Mouse (Mus musculus) intestine, embryonic 16.5 days (tissue): ENCODE data around the gene Cope. TPM values are rescaled to one million over a fixed set of nuclear protein-coding genes. Genes with fewer than 3 reads are reported as not detected.

Source experiments
- ATAC-seq: fragments of 200-750 bp; cut with Nextera tagmentation; 2 replicates; pipeline ENCODE4 v1.8.0; 2017; ENCODE audit warnings: moderate TSS enrichment, moderate library complexity
- H3K27ac ChIP-seq: fragments of 300-500 bp; sonication (generic); 2 replicates; pipeline ENCODE4 v1.5.1; 2014; ENCODE audit warnings: mild to moderate bottlenecking, low read length
- H3K27me3 ChIP-seq: fragments of 300-500 bp; sonication (generic); replicated peaks from 2 replicates; pipeline ENCODE4 v1.6.1; 2014; ENCODE audit warnings: low read length, control low read depth, mixed read lengths; ENCODE audit not compliant: control insufficient read depth, insufficient read depth
- H3K36me3 ChIP-seq: fragments of 300-500 bp; sonication (generic); 2 replicates; pipeline ENCODE4 v1.6.1; 2014; ENCODE audit warnings: low read length, control low read depth; ENCODE audit not compliant: control insufficient read depth, insufficient read depth
- H3K4me1 ChIP-seq: fragments of 300-500 bp; sonication (generic); 2 replicates; pipeline ENCODE4 v1.6.1; 2014; ENCODE audit warnings: low read length, control low read depth, mixed read lengths; ENCODE audit not compliant: control insufficient read depth, insufficient read depth
- H3K4me2 ChIP-seq: fragments of 300-500 bp; sonication (generic); 2 replicates; pipeline ENCODE4 v1.6.1; 2014; ENCODE audit warnings: low read depth, low read length, control low read depth
- H3K4me3 ChIP-seq: fragments of 300-500 bp; sonication (generic); 2 replicates; pipeline ENCODE4 v1.5.1; 2014; ENCODE audit warnings: mild to moderate bottlenecking, low read length
- H3K9ac ChIP-seq: fragments of 300-500 bp; sonication (generic); 2 replicates; pipeline ENCODE4 v1.6.1; 2014; ENCODE audit warnings: low read depth, low read length
- H3K9me3 ChIP-seq: fragments of 300-500 bp; sonication (generic); 2 replicates; pipeline ENCODE4 v1.6.1; 2016; ENCODE audit warnings: low read length, control low read depth; ENCODE audit not compliant: control insufficient read depth
- WGBS: fragments of 180-500 bp; shearing (Covaris S2); extraction: QIAGEN DNeasy Blood & Tissue Kit; methylation state at CpG from one replicate; pipeline ENCODE4 v1.1.7; 2014; 5-methylcytosine and 5-hydroxymethylcytosine counted together
- polyA plus RNA-seq: library from polyadenylated mRNA; unstranded; fragments of >200 nt; fragmentation: Nextera tagmentation; extraction: Ambion mirVana; gene quantifications from 2 replicates; pipeline ENCODE4 v1.2.1, GENCODE M21; 2015

The Cope gene
- polyA plus RNA-seq, 1 experiment from 2014 or later: 432 TPM

GRCm38 (mm10) chr8:70286737-70287136, 15.6 kb upstream of the Cope start:
- WGBS: 88% methylated on average over 8 of the region's 8 CpGs
- Histone ChIP-seq H3K36me3 (peaks cover 20% of the 10 kb centered on the region), H3K4me3 (no peak overlapping the region)

GRCm38 (mm10) chr8:70293988-70294405, 8.3 kb upstream of the Cope start:
- no peak for ATAC-seq
- Histone ChIP-seq H3K4me1 (no peaks in the 10 kb centered on the region), H3K36me3 (peaks cover 34% of the 10 kb centered on the region), H3K27me3 (no peaks in the 10 kb centered on the region), H3K9ac (no peak overlapping the region), H3K9me3 (no peaks in the 10 kb centered on the region), H3K4me2 (no peak overlapping the region), H3K27ac (no peak overlapping the region), H3K4me3 (no peak overlapping the region)
- 54% methylated on average over 5 of the region's 5 CpGs for WGBS

More at GRCm38 (mm10) chr8:70286737-70287136, 15.6 kb upstream of the Cope start:
- Histone ChIP-seq H3K9me3 (no peaks in the 10 kb centered on the region), H3K27me3 (no peaks in the 10 kb centered on the region), H3K9ac (no peak overlapping the region), H3K4me1 (peaks cover 4% of the 10 kb centered on the region; the same call in 1 of the 2 replicates), H3K4me2 (no peak overlapping the region), H3K27ac (no peak overlapping the region)
- ATAC-seq: no peak

- Histone ChIP-seq H3K4me2 (no peak overlapping the region), H3K27me3 (no peaks in the 10 kb centered on the region), H3K27ac (no peak overlapping the region)
Observed at GRCm38 (mm10) chr8:70300881-70301280, 1.4 kb upstream of the Cope start.

GRCm38 (mm10) chr8:70302901-70303300, 583 bp downstream of the Cope start:
- H3K27ac ChIP-seq: peak overlapping the region; percentile 67; the same call in 1 of the 2 replicates
- H3K4me3 ChIP-seq: peak overlapping the region; percentile 78
- 3% methylated on average over 16 of the region's 16 CpGs for WGBS
- peaks cover 12% of the 10 kb centered on the region for H3K4me1 ChIP-seq
- H3K27me3 ChIP-seq: no peaks in the 10 kb centered on the region
- H3K4me2 ChIP-seq: peak overlapping the region; percentile 72
- H3K9me3 ChIP-seq: no peaks in the 10 kb centered on the region
- H3K36me3 ChIP-seq: peaks cover 22% of the 10 kb centered on the region
- peak overlapping the region; percentile 84 for H3K9ac ChIP-seq
- peak; percentile 51 for ATAC-seq

More at GRCm38 (mm10) chr8:70300881-70301280, 1.4 kb upstream of the Cope start:
- Histone ChIP-seq H3K36me3 (peaks cover 30% of the 10 kb centered on the region), H3K4me1 (peaks cover 12% of the 10 kb centered on the region), H3K4me3 (no peak overlapping the region), H3K9ac (no peak overlapping the region), H3K9me3 (no peaks in the 10 kb centered on the region)
- ATAC-seq: no peak
- 84% methylated on average over 3 of the region's 3 CpGs for WGBS

GRCm38 (mm10) chr8:70309311-70309710, 7.0 kb downstream of the Cope start:
- no peak overlapping the region for H3K27ac ChIP-seq
- no peaks in the 10 kb centered on the region for H3K27me3 ChIP-seq
- no peak overlapping the region for H3K9ac ChIP-seq
- WGBS: 38% methylated on average over 2 of the region's 2 CpGs
- no peak overlapping the region for H3K4me2 ChIP-seq
- no peak for ATAC-seq
- H3K4me3 ChIP-seq: no peak overlapping the region
- no peaks in the 10 kb centered on the region for H3K9me3 ChIP-seq
- peaks cover 55% of the 10 kb centered on the region for H3K36me3 ChIP-seq
- H3K4me1 ChIP-seq: no peaks in the 10 kb centered on the region

GRCm38 (mm10) chr8:70313399-70313798, 11.1 kb downstream of the Cope start:
- no peaks in the 10 kb centered on the region for H3K9me3 ChIP-seq
- H3K9ac ChIP-seq: no peak overlapping the region
- H3K4me1 ChIP-seq: peaks cover 22% of the 10 kb centered on the region
- H3K4me2 ChIP-seq: no peak overlapping the region
- no peak for ATAC-seq
- no peaks in the 10 kb centered on the region; the same call in 1 of the 2 replicates for H3K27me3 ChIP-seq
- no peak overlapping the region for H3K27ac ChIP-seq
- H3K4me3 ChIP-seq: no peak overlapping the region
- 78% methylated on average over 2 of the region's 2 CpGs for WGBS
- H3K36me3 ChIP-seq: peaks cover 29% of the 10 kb centered on the region

- H3K36me3 ChIP-seq: peaks cover 12% of the 10 kb centered on the region
- H3K9me3 ChIP-seq: no peaks in the 10 kb centered on the region
- ATAC-seq: peak; percentile 69
- H3K27me3 ChIP-seq: no peaks in the 10 kb centered on the region; the same call in 1 of the 2 replicates
- H3K27ac ChIP-seq: peak within 1 kb of the TSS; percentile 54; the same call in 1 of the 2 replicates
- peaks cover 22% of the 10 kb centered on the region for H3K4me1 ChIP-seq
- 3% methylated on average over 66 of the region's 66 CpGs for WGBS
- peak within 1 kb of the TSS; percentile 60 for H3K4me3 ChIP-seq
- H3K4me2 ChIP-seq: peak within 1 kb of the TSS; percentile 94
- peak within 1 kb of the TSS; percentile 68 for H3K9ac ChIP-seq
Observed at GRCm38 (mm10) chr8:70315624-70316510, 13.5 kb downstream of the Cope start, which contains the start of gene Cers1. Gene Cers1 (plus strand): TSS chr8:70315775.

GRCm38 (mm10) chr8:70316511-70317504, 14.5 kb downstream of the Cope start:
- H3K36me3 ChIP-seq: peaks cover 12% of the 10 kb centered on the region
- peak overlapping the region; percentile 94 for H3K4me2 ChIP-seq
- no peaks in the 10 kb centered on the region for H3K9me3 ChIP-seq
- peaks cover 22% of the 10 kb centered on the region for H3K4me1 ChIP-seq
- H3K9ac ChIP-seq: peak overlapping the region; percentile 68
- WGBS: 18% methylated on average over 15 of the region's 15 CpGs
- peak overlapping the region; percentile 60 for H3K4me3 ChIP-seq
- H3K27me3 ChIP-seq: no peaks in the 10 kb centered on the region; the same call in 1 of the 2 replicates
- ATAC-seq: peak; percentile 63
- peak overlapping the region; percentile 18; the same call in 1 of the 2 replicates for H3K27ac ChIP-seq
